Mouse (Mus musculus): ENCODE data around the gene S100a9. TPM values are rescaled to one million over a fixed set of nuclear protein-coding genes. Genes with fewer than 3 reads are reported as not detected.
A peak's percentile ranks its signal among the peaks of the same experiment; 100 is the strongest.

Gene S100a9
- polyA plus RNA-seq (2016; fragmentation: Nextera tagmentation; extraction: Ambion mirVana): not detected in 2 replicates

- WGBS: 58% methylated on average over 3 of the region's 3 CpGs
- DNase-seq (ENCODE audit: low spot score): no peak
- Histone ChIP-seq H3K9me3 (no peaks in the 10 kb centered on the region), H3K4me1 (no peaks in the 10 kb centered on the region), H3K27me3 (ENCODE audit: insufficient read depth, poor library complexity, severe bottlenecking) (no peaks in the 10 kb centered on the region), H3K4me3 (no peak within 1 kb of the TSS), H3K27ac (no peak within 1 kb of the TSS), H3K36me3 (no peaks in the 10 kb centered on the region)
Observed at GRCm38 (mm10) chr3:90695613-90696012, at the start of gene S100a9. S100a9 (minus strand) TSS chr3:90695721.

- H3K9me3 ChIP-seq: no peaks in the 10 kb centered on the region
- WGBS: 83% methylated on average over 3 of the region's 3 CpGs
- no peak for DNase-seq (ENCODE audit: low spot score)
- H3K36me3 ChIP-seq: no peaks in the 10 kb centered on the region
- no peaks in the 10 kb centered on the region for H3K4me1 ChIP-seq
- H3K27me3 ChIP-seq (ENCODE audit: insufficient read depth, poor library complexity, severe bottlenecking): no peaks in the 10 kb centered on the region
- H3K27ac ChIP-seq: no peak within 1 kb of the TSS
- H3K4me3 ChIP-seq: no peak within 1 kb of the TSS
Observed at GRCm38 (mm10) chr3:90726606-90727005, 31.1 kb upstream of the S100a9 start, which contains the start of gene Pglyrp4. Pglyrp4 (plus strand) TSS chr3:90726906.

- DNase-seq (ENCODE audit: low spot score): peak; percentile 92
- no peaks in the 10 kb centered on the region for H3K4me1 ChIP-seq
- no peak overlapping the region for H3K4me3 ChIP-seq
- WGBS: 45% methylated on average over 12 of the region's 12 CpGs
- no peaks in the 10 kb centered on the region for H3K36me3 ChIP-seq
- no peak overlapping the region for H3K27ac ChIP-seq
- no peaks in the 10 kb centered on the region for H3K27me3 ChIP-seq (ENCODE audit: insufficient read depth, poor library complexity, severe bottlenecking)
- H3K9me3 ChIP-seq: no peaks in the 10 kb centered on the region
Observed at GRCm38 (mm10) chr3:90709591-90710460, 14.3 kb upstream of the S100a9 start.

- 24% methylated on average over 4 of the region's 4 CpGs for whole genome bisulfite sequencing
- H3K4me1 ChIP-seq: no peaks in the 10 kb centered on the region
- DNase-seq (ENCODE audit: low spot score): no peak
Observed at GRCm38 (mm10) chr3:90708523-90709202, 13.1 kb upstream of the S100a9 start.

GRCm38 (mm10) chr3:90702244-90702643 is 6.7 kb upstream of the S100a9 start:
- Histone ChIP-seq H3K4me3 (no peak overlapping the region), H3K9me3 (no peaks in the 10 kb centered on the region), H3K27ac (no peak overlapping the region), H3K36me3 (no peaks in the 10 kb centered on the region), H3K4me1 (no peaks in the 10 kb centered on the region), H3K27me3 (ENCODE audit: insufficient read depth, poor library complexity, severe bottlenecking) (no peaks in the 10 kb centered on the region)
- WGBS: 81% methylated on average over 2 of the region's 2 CpGs
- DNase-seq (ENCODE audit: low spot score): no peak

More at GRCm38 (mm10) chr3:90708523-90709202, 13.1 kb upstream of the S100a9 start:
- H3K27me3 ChIP-seq (ENCODE audit: insufficient read depth, poor library complexity, severe bottlenecking): no peaks in the 10 kb centered on the region
- H3K36me3 ChIP-seq: no peaks in the 10 kb centered on the region
- H3K27ac ChIP-seq: no peak overlapping the region
- no peaks in the 10 kb centered on the region for H3K9me3 ChIP-seq
- no peak overlapping the region for H3K4me3 ChIP-seq

- no peak overlapping the region for H3K27ac ChIP-seq
- H3K4me3 ChIP-seq: no peak overlapping the region
- no peaks in the 10 kb centered on the region for H3K36me3 ChIP-seq
- no peaks in the 10 kb centered on the region for H3K9me3 ChIP-seq
- H3K27me3 ChIP-seq (ENCODE audit: insufficient read depth, poor library complexity, severe bottlenecking): no peaks in the 10 kb centered on the region
- no peaks in the 10 kb centered on the region for H3K4me1 ChIP-seq
- WGBS: 77% methylated on average over 2 of the region's 2 CpGs
- no peak for DNase-seq (ENCODE audit: low spot score)
Observed at GRCm38 (mm10) chr3:90693496-90693895, 2.0 kb downstream of the S100a9 start.

GRCm38 (mm10) chr3:90686835-90687234 is 8.7 kb downstream of the S100a9 start:
- 75% methylated on average over 2 of the region's 2 CpGs for WGBS

GRCm38 (mm10) chr3:90683929-90684328 is 11.6 kb downstream of the S100a9 start:
- H3K36me3 ChIP-seq: no peaks in the 10 kb centered on the region
- no peak for DNase-seq (ENCODE audit: low spot score)
- no peaks in the 10 kb centered on the region for H3K4me1 ChIP-seq
- no peak overlapping the region for H3K27ac ChIP-seq
- 85% methylated on average over 3 of the region's 3 CpGs for WGBS
- H3K27me3 ChIP-seq (ENCODE audit: insufficient read depth, poor library complexity, severe bottlenecking): no peaks in the 10 kb centered on the region
- H3K4me3 ChIP-seq: no peak overlapping the region
- H3K9me3 ChIP-seq: no peaks in the 10 kb centered on the region

More at GRCm38 (mm10) chr3:90686835-90687234, 8.7 kb downstream of the S100a9 start:
- Histone ChIP-seq H3K27ac (no peak overlapping the region), H3K36me3 (no peaks in the 10 kb centered on the region), H3K4me3 (no peak overlapping the region), H3K4me1 (no peaks in the 10 kb centered on the region), H3K9me3 (no peaks in the 10 kb centered on the region), H3K27me3 (ENCODE audit: insufficient read depth, poor library complexity, severe bottlenecking) (no peaks in the 10 kb centered on the region)
- DNase-seq (ENCODE audit: low spot score): no peak

- Histone ChIP-seq H3K4me1 (no peaks in the 10 kb centered on the region), H3K4me3 (no peak overlapping the region), H3K27ac (no peak overlapping the region), H3K9me3 (no peaks in the 10 kb centered on the region), H3K27me3 (ENCODE audit: insufficient read depth, poor library complexity, severe bottlenecking) (no peaks in the 10 kb centered on the region), H3K36me3 (no peaks in the 10 kb centered on the region)
- no peak for DNase-seq (ENCODE audit: low spot score)
- 51% methylated on average over 3 of the region's 3 CpGs for WGBS
Observed at GRCm38 (mm10) chr3:90678656-90679055, 16.9 kb downstream of the S100a9 start.

- Histone ChIP-seq H3K27me3 (ENCODE audit: insufficient read depth, poor library complexity, severe bottlenecking) (no peaks in the 10 kb centered on the region; the same call in 1 of the 2 replicates), H3K4me3 (no peak within 1 kb of the TSS), H3K36me3 (no peaks in the 10 kb centered on the region), H3K27ac (no peak within 1 kb of the TSS), H3K9me3 (no peaks in the 10 kb centered on the region), H3K4me1 (no peaks in the 10 kb centered on the region)
- WGBS: 73% methylated on average over 8 of the region's 8 CpGs
- DNase-seq (ENCODE audit: low spot score): peak; percentile 50
Observed at GRCm38 (mm10) chr3:90668846-90669245, 26.7 kb downstream of the S100a9 start, which contains the start of gene S100a8. S100a8 (plus strand) TSS chr3:90668978.

GRCm38 (mm10) chr3:90664219-90664618 is 31.3 kb downstream of the S100a9 start:
- no peaks in the 10 kb centered on the region for H3K4me1 ChIP-seq
- DNase-seq (ENCODE audit: low spot score): no peak

GRCm38 (mm10) chr3:90659364-90660044 is 36.0 kb downstream of the S100a9 start:
- peaks cover 8% of the 10 kb centered on the region; the same call in 1 of the 2 replicates for H3K27me3 ChIP-seq (ENCODE audit: insufficient read depth, poor library complexity, severe bottlenecking)
- H3K27ac ChIP-seq: no peak overlapping the region
- no peak overlapping the region for H3K4me3 ChIP-seq
- H3K9me3 ChIP-seq: no peaks in the 10 kb centered on the region
- H3K36me3 ChIP-seq: no peaks in the 10 kb centered on the region
- no peak for DNase-seq (ENCODE audit: low spot score)
- no peaks in the 10 kb centered on the region for H3K4me1 ChIP-seq

More at GRCm38 (mm10) chr3:90664219-90664618, 31.3 kb downstream of the S100a9 start:
- Histone ChIP-seq H3K4me3 (no peak overlapping the region), H3K27ac (no peak overlapping the region), H3K27me3 (ENCODE audit: insufficient read depth, poor library complexity, severe bottlenecking) (no peaks in the 10 kb centered on the region; the same call in 1 of the 2 replicates), H3K9me3 (no peaks in the 10 kb centered on the region), H3K36me3 (no peaks in the 10 kb centered on the region)
- WGBS: 90% methylated on average over 2 of the region's 2 CpGs
